Mouse (Mus musculus) hindbrain, embryonic 10.5 days (tissue): ENCODE measurements around the gene Lrp2. TPM values are rescaled to one million over a fixed set of nuclear protein-coding genes. Genes with fewer than 3 reads are reported as not detected.

ENCODE experiments used
- DNase-seq: peaks from one replicate; pipeline ENCODE4 v3.0.0-alpha.2; 2017; ENCODE audit warnings: low spot score
- H3K27ac ChIP-seq: fragments of 300-500 bp; sonication (generic); 2 replicates; pipeline ENCODE4 v1.5.1; 2016; ENCODE audit warnings: mild to moderate bottlenecking, moderate library complexity
- H3K27me3 ChIP-seq: fragments of 300-500 bp; sonication (generic); 2 replicates; pipeline ENCODE4 v1.6.1; 2016; ENCODE audit warnings: mild to moderate bottlenecking; ENCODE audit not compliant: poor library complexity, insufficient read depth, severe bottlenecking
- H3K36me3 ChIP-seq: fragments of 300-500 bp; sonication (generic); 2 replicates; pipeline ENCODE4 v1.6.1; 2016; ENCODE audit warnings: mild to moderate bottlenecking, moderate library complexity
- H3K4me1 ChIP-seq: fragments of 300-500 bp; sonication (generic); replicated peaks from 2 replicates; pipeline ENCODE4 v1.6.1; 2016; ENCODE audit warnings: mild to moderate bottlenecking
- H3K4me3 ChIP-seq: fragments of 300-500 bp; sonication (generic); 2 replicates; pipeline ENCODE4 v1.5.1; 2016; ENCODE audit warnings: mild to moderate bottlenecking, moderate library complexity
- H3K9me3 ChIP-seq: fragments of 300-500 bp; sonication (generic); 2 replicates; pipeline ENCODE4 v1.6.1; 2016; ENCODE audit warnings: mild to moderate bottlenecking, moderate library complexity
- WGBS: fragments of 180-500 bp; shearing (Covaris S2); methylation state at CpG from one replicate; pipeline ENCODE4 v1.1.7; 2016; 5-methylcytosine and 5-hydroxymethylcytosine counted together
- polyA plus RNA-seq: library from polyadenylated mRNA; unstranded; fragments of >200 nt; fragmentation: Nextera tagmentation; extraction: Ambion mirVana; gene quantifications from 2 replicates; pipeline ENCODE4 v1.2.1, GENCODE M21; 2016

Gene Lrp2
- polyA plus RNA-seq, 1 experiment from 2014 or later, result 2.0 TPM

DNA sequence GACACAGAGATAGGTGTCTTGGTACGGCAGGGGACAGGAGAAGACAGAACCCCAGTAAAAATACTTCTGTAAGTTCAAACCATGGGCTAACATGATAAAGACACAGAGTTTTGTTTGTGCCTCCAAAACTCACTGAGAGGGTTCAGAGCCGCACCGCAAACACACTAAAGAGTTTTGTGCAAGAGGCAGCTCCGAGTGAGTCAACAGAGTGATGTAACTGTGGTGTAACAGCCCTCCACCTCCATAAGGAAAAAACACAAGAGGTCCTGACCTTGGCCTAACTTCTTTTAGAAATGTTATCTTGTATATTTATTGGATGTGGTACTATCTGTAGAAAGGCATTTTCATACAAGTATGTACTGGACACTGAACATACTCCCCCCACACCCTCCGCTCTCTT, 180.2 kb downstream of the Lrp2 start:
- Histone ChIP-seq H3K4me3 (no peak overlapping the region), H3K27ac (no peak overlapping the region), H3K4me1 (no peaks in the 10 kb centered on the region), H3K27me3 (no peaks in the 10 kb centered on the region), H3K9me3 (no peaks in the 10 kb centered on the region), H3K36me3 (no peaks in the 10 kb centered on the region)
- no peak for DNase-seq
- WGBS, result 96% methylated on average over 5 of the region's 5 CpGs

- no peak overlapping the region for H3K4me3 ChIP-seq
- H3K36me3 ChIP-seq, result no peaks in the 10 kb centered on the region
- H3K27ac ChIP-seq, result no peak overlapping the region
- WGBS, result 84% methylated on average over 7 of the region's 7 CpGs
- H3K4me1 ChIP-seq, result no peaks in the 10 kb centered on the region
- H3K27me3 ChIP-seq, result no peaks in the 10 kb centered on the region
- DNase-seq, result no peak
- no peaks in the 10 kb centered on the region for H3K9me3 ChIP-seq
Measured at GRCm38 (mm10) chr2:69402309-69402708, 183.6 kb downstream of the Lrp2 start.

- WGBS, result 91% methylated on average over 6 of the region's 6 CpGs
- Histone ChIP-seq H3K27ac (no peak overlapping the region), H3K4me3 (no peak overlapping the region), H3K27me3 (no peaks in the 10 kb centered on the region), H3K4me1 (no peaks in the 10 kb centered on the region), H3K36me3 (no peaks in the 10 kb centered on the region), H3K9me3 (no peaks in the 10 kb centered on the region)
- DNase-seq, result no peak
Measured at GRCm38 (mm10) chr2:69401891-69402290, 184.0 kb downstream of the Lrp2 start.

DNA sequence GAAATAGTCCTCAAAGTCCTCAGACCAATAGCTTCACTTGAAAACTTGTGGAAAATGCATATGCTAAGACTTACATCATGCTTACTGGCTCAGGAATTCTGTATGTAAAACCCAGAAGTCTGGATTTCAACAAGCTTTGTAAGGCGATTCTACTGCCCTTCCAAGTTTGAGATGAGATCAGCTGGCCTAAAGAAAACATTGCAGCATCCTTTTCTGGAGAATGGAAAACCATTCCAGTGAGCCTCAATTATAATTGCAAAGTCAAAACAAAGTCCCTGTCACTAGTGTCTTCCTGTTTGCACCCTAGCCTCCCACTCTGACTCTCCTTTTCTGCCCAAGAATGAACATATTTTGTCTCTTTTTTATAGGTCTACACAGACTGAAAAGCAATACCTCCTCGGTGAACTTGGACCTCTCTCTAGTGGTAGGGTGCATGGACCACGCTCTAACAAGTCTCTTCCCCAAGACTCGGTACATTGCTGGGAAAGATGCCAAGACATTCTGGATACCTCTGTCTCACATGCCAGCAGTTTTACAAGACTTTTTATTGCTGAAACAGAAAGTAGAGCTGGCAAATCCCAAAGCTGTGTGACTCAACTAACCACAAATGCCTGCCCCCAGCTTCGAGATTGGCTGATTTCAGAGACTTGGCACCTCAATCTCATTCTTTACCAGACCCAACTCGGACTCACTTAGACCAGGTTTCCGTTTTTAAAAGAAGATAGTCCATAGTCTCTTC, 184.8 kb downstream of the Lrp2 start:
- WGBS, result 86% methylated on average over 7 of the region's 7 CpGs
- Histone ChIP-seq H3K36me3 (no peaks in the 10 kb centered on the region), H3K4me1 (no peaks in the 10 kb centered on the region), H3K9me3 (no peaks in the 10 kb centered on the region), H3K27ac (no peak overlapping the region), H3K4me3 (no peak overlapping the region), H3K27me3 (no peaks in the 10 kb centered on the region)
- DNase-seq, result no peak

- no peaks in the 10 kb centered on the region for H3K9me3 ChIP-seq
- no peaks in the 10 kb centered on the region for H3K4me1 ChIP-seq
- H3K27ac ChIP-seq, result no peak overlapping the region
- H3K4me3 ChIP-seq, result no peak overlapping the region
- 93% methylated on average over 12 of the region's 12 CpGs for WGBS
- no peaks in the 10 kb centered on the region for H3K27me3 ChIP-seq
- DNase-seq, result no peak
- H3K36me3 ChIP-seq, result no peaks in the 10 kb centered on the region
Measured at GRCm38 (mm10) chr2:69396760-69397435, 189.0 kb downstream of the Lrp2 start.

DNA sequence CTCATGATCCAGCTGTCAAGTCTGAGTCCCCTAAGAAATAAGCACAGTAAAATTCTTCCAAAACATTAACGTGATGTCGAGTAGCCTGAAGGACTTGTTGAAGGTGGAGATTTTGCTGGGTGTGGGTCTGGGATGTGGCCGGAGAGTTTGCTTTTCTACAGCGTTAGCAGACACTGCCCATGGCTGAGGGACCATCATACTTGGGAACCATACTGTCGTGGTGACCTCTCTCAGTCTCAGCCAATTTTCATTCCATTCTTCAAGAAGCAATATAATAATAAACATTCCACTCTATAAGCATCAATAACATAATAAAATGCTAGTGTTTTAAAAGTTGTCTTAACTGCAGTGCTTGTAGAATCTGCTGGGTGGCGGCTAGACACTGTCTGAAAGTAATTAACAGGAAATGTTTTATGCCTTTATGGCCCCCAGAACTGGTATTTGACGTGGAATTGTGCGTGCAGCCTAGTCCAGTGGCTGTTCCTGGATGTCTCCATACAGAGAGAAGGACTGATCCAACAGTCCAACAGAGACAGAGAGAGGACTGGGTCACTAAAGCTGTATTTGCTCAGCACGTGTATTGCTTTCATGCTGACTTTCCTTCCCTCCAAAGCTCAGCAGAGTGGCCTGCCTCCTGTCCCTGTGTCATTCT, 190.1 kb downstream of the Lrp2 start:
- no peak overlapping the region for H3K27ac ChIP-seq
- H3K4me1 ChIP-seq, result no peaks in the 10 kb centered on the region
- DNase-seq, result no peak
- no peaks in the 10 kb centered on the region for H3K27me3 ChIP-seq
- H3K9me3 ChIP-seq, result no peaks in the 10 kb centered on the region
- no peaks in the 10 kb centered on the region for H3K36me3 ChIP-seq
- no peak overlapping the region for H3K4me3 ChIP-seq
- 84% methylated on average over 9 of the region's 9 CpGs for WGBS

DNA sequence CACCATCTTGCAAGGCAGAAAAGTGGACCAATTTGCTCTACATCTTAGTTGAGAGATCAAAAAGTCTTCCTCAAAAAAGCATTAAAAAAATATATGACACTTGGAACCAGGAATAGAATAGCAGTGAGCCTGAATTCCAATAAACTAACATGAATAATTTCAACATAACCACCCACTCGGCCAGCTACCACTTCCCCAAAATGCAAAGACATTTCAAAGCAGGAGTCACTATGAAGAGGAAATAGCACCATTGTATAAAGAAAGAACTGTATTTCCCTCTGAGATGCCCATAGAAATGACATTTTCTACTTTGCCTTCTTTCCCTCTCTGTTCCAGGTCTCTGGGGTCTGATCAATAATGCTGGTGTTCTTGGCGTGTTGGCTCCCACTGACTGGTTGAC, 191.9 kb downstream of the Lrp2 start:
- Histone ChIP-seq H3K36me3 (no peaks in the 10 kb centered on the region), H3K4me1 (no peaks in the 10 kb centered on the region), H3K9me3 (no peaks in the 10 kb centered on the region), H3K27ac (no peak overlapping the region), H3K4me3 (no peak overlapping the region), H3K27me3 (no peaks in the 10 kb centered on the region)
- no peak for DNase-seq
- 93% methylated on average over 2 of the region's 2 CpGs for WGBS

GRCm38 (mm10) chr2:69386118-69386871, 199.6 kb downstream of the Lrp2 start:
- H3K4me1 ChIP-seq, result no peaks in the 10 kb centered on the region
- H3K4me3 ChIP-seq, result no peak overlapping the region
- no peak overlapping the region for H3K27ac ChIP-seq
- WGBS, result 80% methylated on average over 3 of the region's 3 CpGs
- no peaks in the 10 kb centered on the region for H3K9me3 ChIP-seq
- no peak for DNase-seq
- H3K36me3 ChIP-seq, result no peaks in the 10 kb centered on the region
- no peaks in the 10 kb centered on the region for H3K27me3 ChIP-seq

GRCm38 (mm10) chr2:69382838-69383237, 203.0 kb downstream of the Lrp2 start:
- no peaks in the 10 kb centered on the region for H3K36me3 ChIP-seq
- WGBS, result 89% methylated on average over 5 of the region's 5 CpGs
- no peak for DNase-seq
- H3K27me3 ChIP-seq, result no peaks in the 10 kb centered on the region
- H3K4me1 ChIP-seq, result no peaks in the 10 kb centered on the region
- no peak overlapping the region for H3K4me3 ChIP-seq
- no peak overlapping the region for H3K27ac ChIP-seq
- H3K9me3 ChIP-seq, result no peaks in the 10 kb centered on the region

- 56% methylated on average over 8 of the region's 8 CpGs for WGBS
- Histone ChIP-seq H3K4me1 (no peaks in the 10 kb centered on the region), H3K27ac (no peak overlapping the region), H3K27me3 (no peaks in the 10 kb centered on the region), H3K36me3 (no peaks in the 10 kb centered on the region), H3K9me3 (no peaks in the 10 kb centered on the region), H3K4me3 (no peak overlapping the region)
- no peak for DNase-seq
Measured at GRCm38 (mm10) chr2:69381740-69382139, 204.1 kb downstream of the Lrp2 start.

DNA sequence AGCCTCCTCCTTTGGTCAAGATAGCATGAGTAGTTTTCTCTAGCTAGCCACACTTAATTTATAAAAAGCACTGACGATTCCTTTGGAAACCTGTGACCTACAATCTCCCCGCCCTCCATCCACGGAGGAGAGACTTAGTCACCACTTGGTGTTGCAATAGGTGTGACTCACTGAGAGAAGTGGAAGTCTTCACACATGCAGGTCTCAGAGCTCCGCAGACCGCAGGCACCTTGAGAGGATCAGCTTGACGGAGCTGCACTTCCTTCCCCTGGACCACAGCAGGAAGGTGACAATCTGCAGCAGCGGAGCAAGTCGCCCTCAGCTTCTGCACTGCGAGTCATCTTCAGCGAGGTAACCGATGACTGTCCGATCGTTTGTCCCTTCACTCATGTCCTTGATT, 205.6 kb downstream of the Lrp2 start, which contains the start of gene Dhrs9:
Gene Dhrs9, plus strand, starts transcription at position 165 of the 400 bp plus-strand sequence.
- Histone ChIP-seq H3K36me3 (no peaks in the 10 kb centered on the region), H3K27ac (no peak within 1 kb of the TSS), H3K4me3 (no peak within 1 kb of the TSS), H3K4me1 (no peaks in the 10 kb centered on the region), H3K9me3 (no peaks in the 10 kb centered on the region), H3K27me3 (no peaks in the 10 kb centered on the region)
- no peak for DNase-seq
- WGBS, result 81% methylated on average over 13 of the region's 13 CpGs

GRCm38 (mm10) chr2:69379801-69380200, 206.1 kb downstream of the Lrp2 start:
- H3K9me3 ChIP-seq, result no peaks in the 10 kb centered on the region
- H3K4me1 ChIP-seq, result no peaks in the 10 kb centered on the region
- DNase-seq, result no peak
- no peak overlapping the region for H3K4me3 ChIP-seq
- no peaks in the 10 kb centered on the region for H3K36me3 ChIP-seq
- no peaks in the 10 kb centered on the region for H3K27me3 ChIP-seq
- WGBS, result 85% methylated on average over 1 of the region's 1 CpGs
- no peak overlapping the region for H3K27ac ChIP-seq
